Mouse (Mus musculus): ENCODE measurements around the gene Etfdh. TPM values are rescaled to one million over a fixed set of nuclear protein-coding genes. Genes with fewer than 3 reads are reported as not detected.

Gene Etfdh
- polyA plus RNA-seq, 1 experiment: 25.1 TPM

DNA sequence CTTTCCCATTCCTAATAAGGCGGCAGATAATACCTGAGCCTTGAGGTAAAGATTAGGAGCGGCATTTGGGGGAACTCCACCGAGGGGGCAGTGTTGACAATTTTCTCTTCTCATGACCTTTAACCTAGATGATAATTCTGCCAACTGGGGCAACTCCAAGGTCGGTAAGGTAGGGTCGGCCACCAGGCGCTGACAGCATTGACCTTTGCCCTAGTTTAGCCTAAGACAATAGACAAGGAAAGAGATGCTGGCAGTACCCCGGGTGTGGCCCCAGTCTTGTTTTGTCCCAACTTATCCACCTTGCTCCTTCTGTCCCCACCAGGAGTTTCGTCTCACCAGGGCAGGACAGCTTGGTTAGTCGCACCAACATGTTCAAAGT is 1.1 kb downstream of the Etfdh start:
- Histone ChIP-seq H3K4me1 (ENCODE audit: control insufficient read depth, insufficient read depth, low read length) (no peaks in the 10 kb centered on the region), H3K4me3 (ENCODE audit: insufficient read depth, low read length) (peak overlapping the region; percentile 52), H3K27ac (ENCODE audit: insufficient read depth, low read length) (no peak overlapping the region)
- TF ChIP-seq CTCF (IDR thresholded peaks at IDR 0.05; ENCODE audit: extremely low read depth, insufficient read depth, low read length): no peak

- H3K4me3 ChIP-seq (ENCODE audit: insufficient read depth, low read length): peak overlapping the region; percentile 52
- no peaks in the 10 kb centered on the region for H3K4me1 ChIP-seq (ENCODE audit: control insufficient read depth, insufficient read depth, low read length)
- H3K27ac ChIP-seq (ENCODE audit: insufficient read depth, low read length): no peak overlapping the region
- no peak for TF ChIP-seq POLR2A (IDR thresholded peaks at IDR 0.05; ENCODE audit: extremely low read depth, insufficient read depth, low read length)
- TF ChIP-seq CTCF (IDR thresholded peaks at IDR 0.05; ENCODE audit: extremely low read depth, insufficient read depth, low read length): no peak
Observed at GRCm38 (mm10) chr3:79627484-79628181, 1.7 kb downstream of the Etfdh start.

DNA sequence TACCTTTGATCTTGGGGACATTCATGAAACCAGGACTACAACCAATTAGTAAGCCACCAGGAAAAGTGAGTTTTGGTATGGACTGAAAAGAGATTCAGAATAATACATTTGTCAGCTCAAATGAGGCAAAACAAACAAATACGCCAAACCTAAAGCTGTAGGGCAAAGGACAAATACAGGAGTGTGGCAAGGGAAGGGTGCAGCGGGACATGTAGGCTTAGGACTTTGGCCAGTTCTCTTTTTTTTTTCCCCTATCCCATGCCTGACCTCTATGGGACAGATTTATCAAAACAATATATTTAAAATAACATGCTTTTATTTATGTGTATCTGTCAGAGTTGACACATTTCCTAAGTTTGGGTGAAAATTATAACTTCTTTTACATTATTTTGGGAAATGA is 19.4 kb downstream of the Etfdh start:
- TF ChIP-seq CTCF (IDR thresholded peaks at IDR 0.05; ENCODE audit: extremely low read depth, insufficient read depth, low read length): no peak
- no peak for TF ChIP-seq POLR2A (IDR thresholded peaks at IDR 0.05; ENCODE audit: extremely low read depth, insufficient read depth, low read length)
- H3K4me3 ChIP-seq (ENCODE audit: insufficient read depth, low read length): no peak overlapping the region
- H3K4me1 ChIP-seq (ENCODE audit: control insufficient read depth, insufficient read depth, low read length): no peaks in the 10 kb centered on the region
- H3K27ac ChIP-seq (ENCODE audit: insufficient read depth, low read length): no peak overlapping the region

DNA sequence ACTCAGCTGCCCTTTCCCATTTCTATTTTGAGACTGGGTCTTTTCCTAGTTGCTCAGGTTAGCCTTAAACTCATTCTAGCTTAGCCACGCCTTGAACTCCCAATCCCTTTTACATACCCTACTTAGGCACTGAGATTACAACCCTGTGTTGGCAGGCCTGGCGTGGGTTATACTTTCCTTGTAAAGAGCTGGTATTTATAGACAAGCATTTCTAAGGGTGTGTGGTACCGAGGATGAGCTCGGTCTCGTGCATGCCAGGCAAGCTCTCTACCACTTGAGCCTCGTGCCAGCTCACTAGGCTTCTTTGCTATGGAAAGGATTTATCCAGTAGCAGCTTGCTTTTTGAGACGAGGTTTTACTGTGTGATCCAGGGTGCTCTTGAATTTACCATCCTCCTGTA is 33.8 kb downstream of the Etfdh start:
- Histone ChIP-seq H3K4me3 (ENCODE audit: insufficient read depth, low read length) (no peak overlapping the region), H3K4me1 (ENCODE audit: control insufficient read depth, insufficient read depth, low read length) (peaks cover 2% of the 10 kb centered on the region; the same call in 1 of the 2 replicates), H3K27ac (ENCODE audit: insufficient read depth, low read length) (no peak overlapping the region)
- TF ChIP-seq POLR2A (IDR thresholded peaks at IDR 0.05; ENCODE audit: extremely low read depth, insufficient read depth, low read length) (no peak), CTCF (IDR thresholded peaks at IDR 0.05; ENCODE audit: extremely low read depth, insufficient read depth, low read length) (no peak)

DNA sequence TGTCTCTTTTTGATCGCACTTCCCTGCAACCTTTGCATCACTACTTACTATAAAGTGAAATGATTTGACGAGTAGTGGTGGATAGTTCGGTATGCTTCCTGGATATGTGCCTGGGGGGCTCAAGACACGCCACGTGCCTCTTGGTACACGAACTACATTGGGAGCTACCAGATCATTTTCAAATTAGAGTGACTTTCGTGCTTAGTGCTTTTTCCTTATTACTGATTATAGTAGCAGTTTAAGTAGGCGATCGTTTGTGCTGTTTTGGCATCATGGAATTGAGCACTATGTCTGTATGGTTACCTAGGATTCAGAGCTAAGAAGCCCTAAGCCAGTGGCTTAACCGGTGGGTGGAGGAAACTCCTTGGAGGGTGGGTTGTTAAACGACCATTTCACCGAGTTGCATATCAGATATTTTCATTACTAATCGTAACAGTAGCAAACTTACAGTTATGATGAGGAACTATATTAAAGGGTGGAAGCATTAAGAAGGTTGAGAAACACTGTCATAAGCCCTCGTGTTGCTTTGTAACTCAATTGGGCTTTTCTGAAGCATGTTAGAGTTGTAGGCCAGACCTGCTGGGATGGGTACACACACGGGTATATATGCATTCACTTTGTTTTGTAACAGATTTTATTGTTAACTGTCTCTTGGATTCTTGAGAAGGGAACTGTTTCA is 37.4 kb downstream of the Etfdh start:
- TF ChIP-seq POLR2A (IDR thresholded peaks at IDR 0.05; ENCODE audit: extremely low read depth, insufficient read depth, low read length) (no peak), CTCF (IDR thresholded peaks at IDR 0.05; ENCODE audit: extremely low read depth, insufficient read depth, low read length) (no peak)
- Histone ChIP-seq H3K4me1 (ENCODE audit: control insufficient read depth, insufficient read depth, low read length) (peaks cover 2% of the 10 kb centered on the region; the same call in 1 of the 2 replicates), H3K4me3 (ENCODE audit: insufficient read depth, low read length) (peak overlapping the region; percentile 67), H3K27ac (ENCODE audit: insufficient read depth, low read length) (no peak overlapping the region)

DNA sequence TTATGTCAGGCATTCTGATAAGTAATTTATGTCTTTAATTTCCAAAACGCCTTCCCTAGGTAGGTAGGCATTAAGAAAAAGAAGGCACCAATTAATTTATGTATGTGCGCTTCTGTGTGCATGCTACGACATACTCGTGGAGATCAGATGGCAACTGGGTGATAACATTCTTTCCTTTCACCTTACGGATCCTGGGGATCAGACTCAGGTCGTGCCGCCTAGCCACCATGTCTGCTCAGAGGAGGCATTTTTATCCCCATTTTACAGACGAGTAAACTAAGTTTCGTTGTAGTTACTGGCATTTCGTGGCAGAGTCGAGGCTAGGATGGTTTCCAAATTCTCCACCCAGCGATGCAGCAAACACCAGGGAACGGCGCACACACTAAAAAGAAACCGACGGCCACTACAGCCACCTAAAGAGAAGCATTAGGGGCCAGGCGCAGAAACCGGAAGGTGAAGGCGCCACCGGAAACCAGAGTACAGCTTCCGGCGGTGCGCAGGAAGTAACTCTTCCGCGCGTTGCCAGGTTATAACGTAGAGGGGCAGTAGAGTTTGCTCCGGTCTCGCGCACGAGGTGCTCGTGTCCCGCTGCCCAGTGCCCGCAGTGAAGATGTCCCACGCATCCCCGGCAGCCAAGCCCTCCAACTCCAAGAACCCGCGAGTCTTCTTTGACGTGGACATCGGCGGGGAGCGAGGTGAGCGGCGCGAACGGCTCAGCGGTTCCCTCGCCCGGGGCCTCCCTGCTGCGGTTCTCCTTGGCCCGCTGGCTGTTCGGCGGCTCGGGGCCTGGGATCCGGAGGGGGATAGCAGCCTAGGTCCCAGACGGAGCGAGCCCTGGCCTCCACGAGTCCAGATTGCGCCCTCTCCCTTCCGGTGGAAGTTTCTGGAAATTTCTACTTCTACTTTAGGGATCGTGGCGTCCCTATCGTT is 38.2 kb downstream of the Etfdh start, which contains the start of gene Ppid:
Gene Ppid (plus strand): TSS at position 480 of the 930 bp plus-strand sequence.
- Histone ChIP-seq H3K4me3 (ENCODE audit: insufficient read depth, low read length) (peak within 1 kb of the TSS; percentile 67), H3K27ac (ENCODE audit: insufficient read depth, low read length) (peak within 1 kb of the TSS; percentile 25; the same call in 1 of the 2 replicates), H3K4me1 (ENCODE audit: control insufficient read depth, insufficient read depth, low read length) (peaks cover 2% of the 10 kb centered on the region; the same call in 1 of the 2 replicates)
- TF ChIP-seq CTCF (IDR thresholded peaks at IDR 0.05; ENCODE audit: extremely low read depth, insufficient read depth, low read length) (no peak), POLR2A (IDR thresholded peaks at IDR 0.05; ENCODE audit: extremely low read depth, insufficient read depth, low read length) (peak; percentile 83)

GRCm38 (mm10) chr3:79589671-79590070 is 39.6 kb downstream of the Etfdh start:
- H3K4me1 ChIP-seq (ENCODE audit: control insufficient read depth, insufficient read depth, low read length): peaks cover 2% of the 10 kb centered on the region; the same call in 1 of the 2 replicates
- no peak for TF ChIP-seq CTCF (IDR thresholded peaks at IDR 0.05; ENCODE audit: extremely low read depth, insufficient read depth, low read length)
- TF ChIP-seq POLR2A (IDR thresholded peaks at IDR 0.05; ENCODE audit: extremely low read depth, insufficient read depth, low read length): no peak
- H3K4me3 ChIP-seq (ENCODE audit: insufficient read depth, low read length): no peak overlapping the region
- H3K27ac ChIP-seq (ENCODE audit: insufficient read depth, low read length): no peak overlapping the region

DNA sequence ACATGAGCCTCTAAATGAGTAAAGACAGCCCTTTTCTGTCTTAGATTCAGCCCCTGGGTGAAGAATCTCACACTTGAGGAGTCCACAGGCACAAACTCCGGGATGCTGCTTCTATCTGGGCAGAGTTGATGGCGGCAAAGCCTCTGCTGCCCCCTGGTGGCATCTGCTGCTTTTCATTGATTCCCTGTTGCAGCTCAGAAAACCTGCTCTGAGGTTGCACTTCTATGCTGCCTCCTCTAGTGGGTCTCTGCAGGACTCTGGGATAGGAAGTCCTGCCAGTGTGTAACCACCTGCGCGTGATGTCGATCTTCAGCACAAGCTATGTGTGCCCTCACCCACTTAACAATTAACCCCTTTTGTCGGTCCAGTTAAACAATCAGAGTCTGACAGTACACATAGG is 42.5 kb downstream of the Etfdh start:
- TF ChIP-seq POLR2A (IDR thresholded peaks at IDR 0.05; ENCODE audit: extremely low read depth, insufficient read depth, low read length): no peak
- peak; percentile 94 for TF ChIP-seq CTCF (IDR thresholded peaks at IDR 0.05; ENCODE audit: extremely low read depth, insufficient read depth, low read length)
- H3K4me3 ChIP-seq (ENCODE audit: insufficient read depth, low read length): no peak overlapping the region
- H3K4me1 ChIP-seq (ENCODE audit: control insufficient read depth, insufficient read depth, low read length): no peaks in the 10 kb centered on the region
- no peak overlapping the region for H3K27ac ChIP-seq (ENCODE audit: insufficient read depth, low read length)

- no peak for TF ChIP-seq CTCF (IDR thresholded peaks at IDR 0.05; ENCODE audit: extremely low read depth, insufficient read depth, low read length)
- TF ChIP-seq POLR2A (IDR thresholded peaks at IDR 0.05; ENCODE audit: extremely low read depth, insufficient read depth, low read length): no peak
- Histone ChIP-seq H3K27ac (ENCODE audit: insufficient read depth, low read length) (no peak overlapping the region), H3K4me1 (ENCODE audit: control insufficient read depth, insufficient read depth, low read length) (no peaks in the 10 kb centered on the region), H3K4me3 (ENCODE audit: insufficient read depth, low read length) (no peak overlapping the region)
Observed at GRCm38 (mm10) chr3:79579891-79580575, 49.3 kb downstream of the Etfdh start.

All from cortical plate, adult 2 months (tissue).